Mouse (Mus musculus): ENCODE results near the gene Gstm3. TPM values are rescaled to one million over a fixed set of nuclear protein-coding genes. Genes with fewer than 3 reads are reported as not detected.

The Gstm3 gene
- polyA plus RNA-seq (2014; fragmentation: Illumina TruSeq; extraction: RNeasy Lipid Tissue Mini Kit (QIAGEN cat#74804)): not detected

GRCm38 (mm10) chr3:107968724-107969395 is at the start of gene Gstm3:
Gene Gstm3 (minus strand): TSS chr3:107969283.

GRCm38 (mm10) chr3:108017473-108018189 is 48.5 kb upstream of the Gstm3 start, which contains the start of gene Gstm1:
Gene Gstm1 (minus strand): TSS chr3:108017973.

GRCm38 (mm10) chr3:107986041-107986562 is 17.0 kb upstream of the Gstm3 start, which contains the start of gene Gstm2:
Gene Gstm2 (minus strand): TSS chr3:107986453.

GRCm38 (mm10) chr3:107943239-107943990 is 25.7 kb downstream of the Gstm3 start, which contains the start of gene Gstm6:
Gene Gstm6 (minus strand): TSS chr3:107943749.

GRCm38 (mm10) chr3:107931670-107932069 is 37.4 kb downstream of the Gstm3 start, which contains the start of gene Gstm7:
Gene Gstm7 (minus strand): TSS chr3:107931817.

Other genes with a start within 250 kb of the Gstm3 start
- gene Csf1, start 208.8 kb downstream of the Gstm3 start, polyA plus RNA-seq (2014; fragmentation: Illumina TruSeq; extraction: RNeasy Lipid Tissue Mini Kit (QIAGEN cat#74804)): 10.7 TPM
- gene Eps8l3, start 92.1 kb downstream of the Gstm3 start, polyA plus RNA-seq (2014; fragmentation: Illumina TruSeq; extraction: RNeasy Lipid Tissue Mini Kit (QIAGEN cat#74804)): 0.31 TPM
- gene Gstm5, start 73.5 kb downstream of the Gstm3 start, polyA plus RNA-seq (2014; fragmentation: Illumina TruSeq; extraction: RNeasy Lipid Tissue Mini Kit (QIAGEN cat#74804)): 105 TPM
- gene Gstm7, start 37.5 kb downstream of the Gstm3 start, polyA plus RNA-seq (2014; fragmentation: Illumina TruSeq; extraction: RNeasy Lipid Tissue Mini Kit (QIAGEN cat#74804)): 5.8 TPM
- 7.0 TPM for gene Gstm6, start 25.5 kb downstream of the Gstm3 start, polyA plus RNA-seq (2014; fragmentation: Illumina TruSeq; extraction: RNeasy Lipid Tissue Mini Kit (QIAGEN cat#74804))
- gene Gstm2, start 17.2 kb upstream of the Gstm3 start, polyA plus RNA-seq (2014; fragmentation: Illumina TruSeq; extraction: RNeasy Lipid Tissue Mini Kit (QIAGEN cat#74804)): 319 TPM
- 56.8 TPM for gene Gstm1, start 48.7 kb upstream of the Gstm3 start, polyA plus RNA-seq (2014; fragmentation: Illumina TruSeq; extraction: RNeasy Lipid Tissue Mini Kit (QIAGEN cat#74804))
- 1.4 TPM for gene Gstm4, start 75.6 kb upstream of the Gstm3 start, polyA plus RNA-seq (2014; fragmentation: Illumina TruSeq; extraction: RNeasy Lipid Tissue Mini Kit (QIAGEN cat#74804))
- gene Ampd2, start 117.4 kb upstream of the Gstm3 start, polyA plus RNA-seq (2014; fragmentation: Illumina TruSeq; extraction: RNeasy Lipid Tissue Mini Kit (QIAGEN cat#74804)): 8.6 TPM
- gene Gnat2, start 123.5 kb upstream of the Gstm3 start, polyA plus RNA-seq (2014; fragmentation: Illumina TruSeq; extraction: RNeasy Lipid Tissue Mini Kit (QIAGEN cat#74804)): 1.00 TPM
- 422 TPM for gene Gnai3, start 176.9 kb upstream of the Gstm3 start, polyA plus RNA-seq (2014; fragmentation: Illumina TruSeq; extraction: RNeasy Lipid Tissue Mini Kit (QIAGEN cat#74804))
- not detected for gene Gpr61, start 185.6 kb upstream of the Gstm3 start, polyA plus RNA-seq (2014; fragmentation: Illumina TruSeq; extraction: RNeasy Lipid Tissue Mini Kit (QIAGEN cat#74804))
- gene Amigo1, start 217.1 kb upstream of the Gstm3 start, polyA plus RNA-seq (2014; fragmentation: Illumina TruSeq; extraction: RNeasy Lipid Tissue Mini Kit (QIAGEN cat#74804)): 8.3 TPM
- 3.5 TPM for gene Cyb561d1, start 231.9 kb upstream of the Gstm3 start, polyA plus RNA-seq (2014; fragmentation: Illumina TruSeq; extraction: RNeasy Lipid Tissue Mini Kit (QIAGEN cat#74804))
- gene Atxn7l2, start 241.7 kb upstream of the Gstm3 start, polyA plus RNA-seq (2014; fragmentation: Illumina TruSeq; extraction: RNeasy Lipid Tissue Mini Kit (QIAGEN cat#74804)): 1.2 TPM

All from ovary, adult 10 weeks (tissue).